Mouse (Mus musculus): ENCODE measurements around the gene Morc1.

GRCm38 (mm10) chr16:48474896-48475802, 44.1 kb downstream of the Morc1 start:
- TF ChIP-seq CTCF (IDR thresholded peaks at IDR 0.05; ENCODE audit: insufficient read depth, low read length) (no peak), POLR2A (IDR thresholded peaks at IDR 0.05; ENCODE audit: borderline replicate concordance, extremely low read depth, low read depth, low read length) (no peak)
